Mouse (Mus musculus) kidney, postnatal 0 days (tissue): ENCODE data around the gene Cby1. TPM values are rescaled to one million over a fixed set of nuclear protein-coding genes. Genes with fewer than 3 reads are reported as not detected.
A peak's percentile ranks its signal among the peaks of the same experiment; 100 is the strongest.
"Not testable (repeated sequence)": the region's sequence is repeated elsewhere in the genome, so short reads cannot be mapped to it uniquely, and the experiment has no call there.

Experiments used
- ATAC-seq: fragments of 200-750 bp; cut with Nextera tagmentation; replicated peaks from 2 replicates; pipeline ENCODE4 v1.8.0; 2017; ENCODE audit warnings: low read depth, moderate number of reproducible peaks, moderate TSS enrichment, moderate library complexity; ENCODE audit not compliant: low FRiP score
- DNase-seq: peaks from one replicate; pipeline ENCODE4 v3.0.0-alpha.2; 2016; ENCODE audit warnings: low spot score
- H3K27ac ChIP-seq: fragments of 300-500 bp; sonication (generic); 2 replicates; pipeline ENCODE4 v1.5.1; 2014; ENCODE audit warnings: mild to moderate bottlenecking
- H3K27me3 ChIP-seq: fragments of 300-500 bp; sonication (generic); 2 replicates; pipeline ENCODE4 v1.6.1; 2014; ENCODE audit warnings: low read length, mixed read lengths; ENCODE audit not compliant: insufficient read depth
- H3K36me3 ChIP-seq: fragments of 300-500 bp; sonication (generic); 2 replicates; pipeline ENCODE4 v1.6.1; 2014; ENCODE audit warnings: low read length, mixed read lengths; ENCODE audit not compliant: insufficient read depth
- H3K4me1 ChIP-seq: fragments of 300-500 bp; sonication (generic); replicated peaks from 2 replicates; pipeline ENCODE4 v1.6.1; 2014; ENCODE audit warnings: antibody characterized with exemption, low read length, mixed read lengths; ENCODE audit not compliant: insufficient read depth
- H3K4me2 ChIP-seq: fragments of 300-500 bp; sonication (generic); 2 replicates; pipeline ENCODE4 v1.6.1; 2014; ENCODE audit warnings: mild to moderate bottlenecking, low read length, moderate library complexity, mixed read lengths
- H3K4me3 ChIP-seq: fragments of 300-500 bp; sonication (generic); replicated peaks from 2 replicates; pipeline ENCODE4 v1.5.1; 2014; ENCODE audit warnings: low read depth, low read length
- H3K9ac ChIP-seq: fragments of 300-500 bp; sonication (generic); 2 replicates; pipeline ENCODE4 v1.6.1; 2014; ENCODE audit warnings: low read depth, low read length
- H3K9me3 ChIP-seq: fragments of 300-500 bp; sonication (generic); replicated peaks from 2 replicates; pipeline ENCODE4 v1.6.1; 2016; ENCODE audit warnings: low read length, inconsistent platforms, mixed read lengths
- CTCF ChIP-seq: IDR thresholded peaks from 2 replicates; pipeline ENCODE4 v1.5.1; 2016; ENCODE audit warnings: antibody characterized with exemption, low read depth, mild to moderate bottlenecking, moderate library complexity
- whole genome bisulfite sequencing: fragments of 180-500 bp; shearing (Covaris S2); extraction: QIAGEN DNeasy Blood & Tissue Kit; methylation state at CpG from one replicate; pipeline ENCODE4 v1.1.7; 2014; 5-methylcytosine and 5-hydroxymethylcytosine counted together
- polyA plus RNA-seq: library from polyadenylated mRNA; unstranded; fragments of >200 nt; fragmentation: Nextera tagmentation; extraction: Ambion mirVana; gene quantifications from 2 replicates; pipeline ENCODE4 v1.2.1, GENCODE M21; 2015

The Cby1 gene
- polyA plus RNA-seq, 1 experiment from 2014 or later, result 51.7 TPM

DNA sequence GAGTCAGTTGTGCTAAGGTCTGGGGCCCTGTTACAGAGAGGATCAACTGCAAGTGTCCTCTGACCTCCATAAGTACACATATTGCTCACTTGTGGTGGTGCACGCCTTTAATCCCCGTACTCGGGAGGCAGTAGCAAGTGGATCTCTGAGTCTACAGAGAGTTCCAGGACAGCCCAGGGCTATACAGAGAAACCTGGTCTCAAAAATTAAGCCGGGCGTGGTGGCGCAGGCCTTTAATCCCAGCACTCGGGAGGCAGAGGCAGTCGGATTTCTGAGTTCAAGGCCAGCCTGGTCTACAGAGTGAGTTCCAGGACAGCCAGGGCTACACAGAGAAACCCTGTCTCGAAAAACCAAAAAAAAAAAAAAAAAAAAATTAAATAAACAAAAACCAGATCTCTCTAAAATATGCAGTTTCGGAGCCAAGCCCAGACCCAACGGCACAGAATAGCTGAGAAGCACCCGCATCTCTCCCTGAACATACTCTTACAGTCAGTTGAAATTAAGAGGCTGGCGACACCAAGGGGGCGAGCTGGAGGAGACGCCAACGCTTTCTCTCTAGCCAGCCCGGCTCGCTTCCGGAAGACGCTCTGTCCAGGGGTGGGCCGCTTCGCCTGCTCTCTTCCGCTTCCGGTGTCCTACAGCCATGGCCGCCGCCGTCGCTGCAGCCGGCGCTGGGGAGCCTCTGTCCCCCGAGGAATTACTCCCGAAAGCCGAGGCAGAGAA is 11.4 kb downstream of the Cby1 start, which contains the start of gene Tomm22:
Tomm22 (plus strand) TSS at position 613 of the 723 bp plus-strand sequence.
- no peaks in the 10 kb centered on the region for H3K9me3 ChIP-seq
- DNase-seq, result peak; percentile 99
- 20% methylated on average over 33 of the region's 33 CpGs for WGBS
- H3K4me2 ChIP-seq, result peak within 1 kb of the TSS; percentile 82
- no peaks in the 10 kb centered on the region; the same call in 1 of the 2 replicates for H3K4me1 ChIP-seq
- H3K27me3 ChIP-seq, result no peaks in the 10 kb centered on the region
- H3K9ac ChIP-seq, result peak within 1 kb of the TSS; percentile 84
- H3K27ac ChIP-seq, result peak within 1 kb of the TSS; percentile 37; the same call in 1 of the 2 replicates
- ATAC-seq, result peak; percentile 89
- H3K4me3 ChIP-seq, result peak within 1 kb of the TSS; percentile 85
- H3K36me3 ChIP-seq, result peaks cover 30% of the 10 kb centered on the region
- peak; percentile 64 for TF ChIP-seq CTCF

- no peak for TF ChIP-seq CTCF
Measured at GRCm38 (mm10) chr15:79670972-79671299, 11.9 kb downstream of the Cby1 start.

GRCm38 (mm10) chr15:79671828-79672348 is 12.9 kb downstream of the Cby1 start:
- WGBS, result 77% methylated on average over 11 of the region's 11 CpGs
- not testable (repeated sequence) for H3K4me1 ChIP-seq, H3K9ac ChIP-seq, H3K9me3 ChIP-seq, H3K27ac ChIP-seq, H3K27me3 ChIP-seq, ATAC-seq, DNase-seq
- Histone ChIP-seq H3K36me3 (peaks cover 35% of the 10 kb centered on the region), H3K4me3 (0 out of 2 replicates have a peak overlapping the region, but pooled peaks have one; percentile 85), H3K4me2 (peak overlapping the region; percentile 82)

More at GRCm38 (mm10) chr15:79670972-79671299, 11.9 kb downstream of the Cby1 start:
- Histone ChIP-seq H3K4me3 (peak overlapping the region; percentile 85), H3K4me2 (peak overlapping the region; percentile 82), H3K9me3 (no peaks in the 10 kb centered on the region), H3K27me3 (no peaks in the 10 kb centered on the region), H3K4me1 (no peaks in the 10 kb centered on the region; the same call in 1 of the 2 replicates), H3K9ac (peak overlapping the region; percentile 84), H3K27ac (peak overlapping the region; percentile 37; the same call in 1 of the 2 replicates), H3K36me3 (peaks cover 28% of the 10 kb centered on the region)
- DNase-seq, result no peak
- WGBS, result under 1% methylated on average over 36 of the region's 37 CpGs
- peak; percentile 49 for ATAC-seq

DNA sequence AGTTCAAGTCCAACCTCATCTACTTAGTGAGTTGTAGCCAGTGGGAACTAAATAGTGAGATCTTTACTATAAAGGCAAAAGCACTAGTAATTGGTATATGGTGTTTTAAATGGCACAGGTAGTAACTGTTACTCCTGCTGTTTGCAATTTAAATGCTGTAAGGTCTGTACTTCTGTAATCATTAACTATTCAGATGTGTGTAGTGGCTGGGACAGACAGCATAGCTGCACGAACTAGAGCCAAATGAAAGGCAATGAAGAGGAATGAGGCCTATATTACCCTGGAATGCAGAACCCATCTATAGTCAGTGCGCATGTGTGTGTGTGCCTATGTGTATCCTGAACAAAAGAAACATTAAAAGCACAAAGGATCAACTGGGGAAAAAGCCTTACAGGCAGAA is 18.9 kb downstream of the Cby1 start:
- Histone ChIP-seq H3K36me3 (peaks cover 26% of the 10 kb centered on the region), H3K27ac (peak overlapping the region; percentile 60; the same call in 1 of the 2 replicates), H3K9me3 (no peaks in the 10 kb centered on the region), H3K4me2 (no peak overlapping the region), H3K4me1 (0 out of 2 replicates have a peak, but pooled peaks cover 5% of the 10 kb centered on the region), H3K9ac (no peak overlapping the region), H3K4me3 (no peak overlapping the region), H3K27me3 (no peaks in the 10 kb centered on the region)
- no peak for TF ChIP-seq CTCF
- 65% methylated on average over 2 of the region's 2 CpGs for WGBS
- DNase-seq (no peak), ATAC-seq (no peak; the same call in 1 of the 2 replicates)

DNA sequence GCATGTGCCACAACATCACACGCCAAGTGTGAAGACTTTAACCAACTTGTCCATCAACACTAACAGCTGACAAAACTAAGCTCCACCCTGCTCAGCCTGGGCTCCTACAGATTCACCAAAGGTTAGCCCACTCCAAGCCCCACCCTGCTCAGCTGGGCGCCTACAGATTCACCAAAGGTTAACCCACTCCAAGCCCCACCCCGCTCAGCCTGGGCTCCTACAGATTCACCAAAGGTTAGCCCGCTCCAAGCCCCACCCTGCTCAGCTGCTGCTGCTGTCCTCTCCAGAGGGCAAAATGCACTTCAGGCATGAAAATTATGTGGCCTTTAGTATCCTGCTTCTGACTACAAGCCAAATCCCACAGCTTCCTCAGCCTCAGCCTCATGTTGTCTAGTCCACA is 23.0 kb downstream of the Cby1 start:
- Histone ChIP-seq H3K4me1 (peaks cover 36% of the 10 kb centered on the region), H3K27me3 (no peaks in the 10 kb centered on the region), H3K9ac (no peak overlapping the region), H3K4me3 (no peak overlapping the region), H3K27ac (no peak overlapping the region), H3K9me3 (no peaks in the 10 kb centered on the region), H3K4me2 (no peak overlapping the region), H3K36me3 (peaks cover under 1% of the 10 kb centered on the region; the same call in 1 of the 2 replicates)
- no peak for TF ChIP-seq CTCF
- no peak; the same call in 1 of the 2 replicates for ATAC-seq
- DNase-seq, result no peak
- 94% methylated on average over 4 of the region's 4 CpGs for WGBS

DNA sequence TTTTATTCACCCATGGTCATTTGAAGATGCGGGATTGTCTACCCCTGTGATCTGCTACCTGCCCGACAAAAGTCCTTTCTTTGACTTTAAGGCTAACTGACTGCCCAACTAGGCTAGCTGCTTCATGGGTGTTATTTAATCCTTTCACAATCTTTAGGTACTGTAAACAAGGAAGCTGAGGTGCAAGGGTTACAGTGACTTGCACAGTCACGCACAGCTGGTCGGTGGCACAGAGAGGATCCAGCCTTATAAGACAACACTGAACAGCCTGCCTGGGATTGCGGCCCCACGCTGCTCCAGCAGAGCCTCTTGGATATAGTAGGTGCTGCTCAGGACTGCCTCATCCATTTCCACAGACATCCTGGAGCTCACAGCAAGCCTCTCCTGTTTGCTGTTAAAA is 24.1 kb downstream of the Cby1 start:
- Histone ChIP-seq H3K36me3 (no peaks in the 10 kb centered on the region), H3K9me3 (no peaks in the 10 kb centered on the region), H3K4me2 (peak overlapping the region; percentile 25; the same call in 1 of the 2 replicates), H3K4me3 (no peak overlapping the region), H3K4me1 (peaks cover 36% of the 10 kb centered on the region), H3K9ac (0 out of 2 replicates have a peak overlapping the region, but pooled peaks have one; percentile 23), H3K27ac (no peak overlapping the region; the same call in 1 of the 2 replicates), H3K27me3 (no peaks in the 10 kb centered on the region)
- TF ChIP-seq CTCF, result no peak
- 58% methylated on average over 6 of the region's 6 CpGs for WGBS
- no peak for DNase-seq
- no peak for ATAC-seq
